Mouse (Mus musculus) small intestine, adult 2 months (tissue): ENCODE results near the gene St3gal4.

ENCODE experiments used
- CTCF ChIP-seq: fragments of 200-500 bp; IDR thresholded peaks from 2 replicates; pipeline ENCODE4 v1.5.1; 2012; ENCODE audit warnings: low read depth, mild to moderate bottlenecking, control low read depth, inconsistent platforms, low read length, moderate library complexity, mixed read lengths; ENCODE audit not compliant: insufficient replicate concordance, insufficient read length; ENCODE audit errors: extremely low read depth
- POLR2A ChIP-seq: fragments of 200-500 bp; IDR thresholded peaks from 2 replicates; pipeline ENCODE4 v1.6.1; 2012; ENCODE audit warnings: low read depth, mild to moderate bottlenecking, control low read depth, inconsistent platforms, low read length, moderate library complexity

DNA sequence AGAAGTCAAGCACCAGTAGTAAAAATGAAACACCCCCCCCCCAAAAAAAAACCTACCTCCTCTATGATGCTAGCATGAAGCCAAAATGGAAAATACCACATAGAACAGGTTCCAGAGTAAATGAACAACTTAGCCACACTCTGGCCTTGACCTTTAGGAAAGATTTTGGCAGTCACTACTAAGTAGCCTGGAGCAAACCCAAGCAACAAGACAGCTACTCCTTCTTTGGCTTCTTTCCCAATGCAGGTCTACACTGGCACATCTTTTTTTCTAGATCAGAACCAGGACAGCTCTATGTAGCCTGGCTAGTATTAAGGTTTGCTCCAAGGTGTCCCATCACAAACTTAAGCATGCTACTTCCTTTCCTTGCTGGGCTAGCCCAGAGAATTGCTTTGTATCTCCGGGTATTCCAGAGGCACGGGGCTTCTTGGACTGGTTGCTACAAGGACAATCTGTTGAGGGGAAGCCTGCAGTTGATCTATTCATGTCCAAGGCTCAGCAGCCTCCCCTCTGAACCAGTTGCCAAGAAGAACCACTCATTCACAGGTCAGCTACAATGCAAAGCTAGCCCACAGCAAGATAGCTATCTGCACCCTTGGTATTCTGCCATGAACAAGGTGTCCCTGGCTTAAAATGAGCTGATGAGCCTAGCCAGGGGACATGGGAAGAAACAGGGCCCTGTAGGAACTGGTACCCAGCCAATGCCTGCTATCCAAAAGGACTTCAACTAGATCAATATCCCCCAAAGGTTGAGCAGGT lies 60.3 kb downstream of the St3gal4 start:
- TF ChIP-seq POLR2A: no peak
- TF ChIP-seq CTCF: no peak
